Mouse (Mus musculus) adipocyte (in vitro differentiated cells): ENCODE data around the gene Slc25a18.

Source experiments
- DNase-seq: peaks from one replicate; pipeline ENCODE4 v3.0.0-alpha.2; 2016; ENCODE audit warnings: low spot score

Slc25a18 gene

DNA sequence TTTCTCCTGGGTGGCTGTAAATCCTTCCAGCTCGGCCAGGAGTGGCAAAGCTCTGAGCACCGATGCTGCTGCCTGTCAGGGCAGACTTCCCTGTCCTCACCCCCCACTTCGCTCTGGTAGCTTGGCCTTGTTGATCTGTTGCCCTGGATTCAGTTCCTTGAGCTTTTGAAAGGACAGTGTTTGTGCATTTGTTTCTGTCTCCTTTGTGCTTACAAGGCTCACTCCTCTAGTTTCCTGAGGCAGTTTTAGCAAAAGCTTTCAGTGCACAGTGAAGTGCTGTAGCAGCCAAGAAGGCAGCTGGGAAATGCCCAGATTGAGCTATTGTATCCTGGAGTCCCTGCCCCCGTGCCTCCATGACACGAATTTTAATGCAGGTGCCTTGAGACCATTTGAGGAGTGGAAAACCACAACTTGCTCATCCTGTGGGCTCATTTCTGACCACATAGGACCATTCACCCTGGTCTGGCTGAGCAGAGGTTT is at the start of gene Slc25a18:
Gene Slc25a18, plus strand, starts transcription at position 430 of the 480 bp plus-strand sequence.
- DNase-seq: no peak

DNA sequence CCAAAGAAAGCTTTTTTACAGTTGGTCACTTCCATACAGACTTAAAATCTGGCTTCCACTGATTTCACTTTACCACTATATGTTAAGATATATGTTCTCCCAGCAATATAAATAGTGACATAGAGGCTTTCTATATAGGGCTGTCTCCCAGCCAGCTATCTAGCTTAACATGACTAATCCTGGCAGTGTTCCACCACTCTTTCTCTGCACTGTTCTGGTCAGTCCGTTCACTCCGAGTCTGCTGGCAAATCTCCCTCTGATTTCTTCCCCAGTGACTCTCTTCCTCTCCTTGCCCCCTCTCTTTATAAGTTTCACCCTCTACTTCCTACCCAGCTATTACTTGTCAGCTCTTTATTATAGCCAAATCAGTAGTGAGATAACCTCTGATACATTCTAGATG is 47.4 kb upstream of the Slc25a18 start:
- peak; percentile 31 for DNase-seq

- no peak for DNase-seq
Observed at GRCm38 (mm10) chr6:120736011-120736410, 37.4 kb upstream of the Slc25a18 start.

DNA sequence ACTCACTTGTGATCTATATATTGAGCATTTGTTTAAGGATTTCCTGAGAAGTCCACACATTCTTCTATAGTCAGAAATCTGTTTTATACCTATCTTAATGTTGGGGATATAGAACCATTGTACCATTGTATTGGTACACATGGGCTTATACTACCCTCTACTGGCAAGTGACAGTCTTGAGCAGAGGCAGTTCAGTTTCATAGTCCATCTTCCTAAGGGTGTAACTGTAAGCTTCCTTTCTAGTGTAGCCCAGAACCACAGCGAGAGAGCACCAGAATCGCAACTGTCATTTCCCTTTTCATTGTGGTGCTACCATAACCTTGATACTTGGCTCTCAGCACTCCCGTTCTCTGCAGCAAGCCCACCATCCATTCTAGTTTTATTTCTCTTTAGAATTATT is 36.8 kb upstream of the Slc25a18 start:
- DNase-seq: peak; percentile 80

- no peak for DNase-seq
Observed at GRCm38 (mm10) chr6:120743130-120743529, 30.2 kb upstream of the Slc25a18 start.

- DNase-seq: no peak
Observed at GRCm38 (mm10) chr6:120744266-120744665, 29.1 kb upstream of the Slc25a18 start.

DNA sequence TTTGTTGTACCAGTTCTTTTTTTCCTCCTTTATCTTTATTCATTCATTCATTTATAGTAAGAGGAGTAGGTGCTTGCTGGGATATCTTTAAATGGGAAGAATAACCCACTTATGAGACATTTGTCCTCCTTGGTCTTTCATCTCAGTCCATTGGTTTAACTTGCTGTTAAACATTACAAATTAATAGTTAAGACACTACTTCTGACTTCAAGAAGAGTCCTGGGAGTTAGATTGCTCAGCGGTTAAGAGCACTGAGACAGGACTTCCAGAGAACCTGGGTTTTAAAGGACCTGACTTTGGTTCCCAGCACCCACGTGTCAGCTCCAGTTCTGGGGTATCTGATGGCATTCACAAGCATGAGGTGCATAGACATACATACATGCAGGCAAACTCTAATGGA is 27.0 kb upstream of the Slc25a18 start:
- DNase-seq: no peak

- no peak for DNase-seq
Observed at GRCm38 (mm10) chr6:120761151-120761550, 12.2 kb upstream of the Slc25a18 start.

DNA sequence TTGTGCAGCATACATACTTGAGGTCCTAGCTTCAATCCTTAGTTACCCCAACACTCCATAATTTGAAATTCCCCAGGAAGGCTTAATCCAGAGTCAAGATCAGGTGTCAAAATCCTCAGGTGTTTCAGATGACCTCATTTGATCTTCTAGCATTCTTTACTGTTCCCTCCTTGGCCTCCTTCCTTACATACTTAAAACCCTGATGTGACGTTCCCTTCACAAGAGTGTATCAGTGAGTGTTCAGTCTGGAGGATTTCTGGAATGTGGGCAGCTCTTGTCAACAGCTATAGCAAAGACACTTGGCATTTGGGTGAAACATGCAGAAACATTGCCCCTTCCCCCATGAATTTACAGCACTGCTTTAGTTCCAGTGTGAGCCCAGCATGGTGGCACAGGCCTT is 3.4 kb upstream of the Slc25a18 start:
- no peak for DNase-seq

GRCm38 (mm10) chr6:120771366-120771765 is 2.0 kb upstream of the Slc25a18 start:
- DNase-seq: peak; percentile 28

- peak; percentile 38 for DNase-seq
Observed at GRCm38 (mm10) chr6:120772025-120772424, 1.4 kb upstream of the Slc25a18 start.

- no peak for DNase-seq
Observed at GRCm38 (mm10) chr6:120773763-120774162, 385 bp downstream of the Slc25a18 start.

GRCm38 (mm10) chr6:120776286-120776685 is 2.9 kb downstream of the Slc25a18 start:
- no peak for DNase-seq

DNA sequence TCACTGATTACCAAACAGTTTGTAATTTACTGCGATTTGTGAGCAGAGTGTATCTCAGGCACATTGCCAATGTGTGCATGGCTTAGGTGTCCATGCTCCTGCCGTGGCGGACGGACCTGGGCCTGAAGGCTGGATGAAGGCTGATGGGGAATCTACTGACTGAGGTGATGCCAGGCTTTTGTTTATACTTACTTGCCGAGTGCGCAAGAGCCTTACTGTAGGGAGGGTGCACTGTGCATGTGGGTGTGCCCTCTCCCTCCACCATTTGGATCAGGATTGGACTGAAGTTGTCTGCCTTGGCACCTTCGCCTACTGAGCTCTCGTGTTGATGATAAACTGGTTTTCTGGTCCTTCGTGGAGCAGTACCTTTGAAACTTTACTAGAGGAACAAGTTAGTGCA is 4.2 kb downstream of the Slc25a18 start:
- no peak for DNase-seq

- DNase-seq: no peak
Observed at GRCm38 (mm10) chr6:120778226-120778625, 4.8 kb downstream of the Slc25a18 start.

- DNase-seq: no peak
Observed at GRCm38 (mm10) chr6:120782948-120783347, 9.6 kb downstream of the Slc25a18 start.

- DNase-seq: no peak
Observed at GRCm38 (mm10) chr6:120784351-120784750, 11.0 kb downstream of the Slc25a18 start.

- DNase-seq: no peak
Observed at GRCm38 (mm10) chr6:120788068-120788607, 14.8 kb downstream of the Slc25a18 start.

GRCm38 (mm10) chr6:120788904-120789303 is 15.5 kb downstream of the Slc25a18 start:
- peak; percentile 39 for DNase-seq

DNA sequence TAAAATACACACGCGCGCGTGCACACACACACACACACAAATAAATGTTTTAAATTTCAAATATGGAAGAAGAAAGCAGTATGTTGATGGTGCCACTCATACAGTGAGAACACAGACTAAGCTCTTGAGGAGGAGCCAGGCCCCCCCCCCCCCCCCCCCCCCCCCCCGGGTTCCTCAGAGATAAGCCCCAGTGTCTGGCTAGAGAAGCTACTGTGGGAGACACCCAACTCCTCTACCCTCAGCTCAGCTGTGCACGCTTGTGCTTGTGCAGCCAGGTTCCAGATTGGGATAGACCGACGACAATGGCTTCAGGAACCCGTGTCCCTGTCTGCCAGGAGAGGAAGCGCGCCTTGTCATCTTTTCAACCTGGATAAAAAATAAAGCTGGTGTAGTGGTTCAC is 16.8 kb downstream of the Slc25a18 start:
- no peak for DNase-seq

DNA sequence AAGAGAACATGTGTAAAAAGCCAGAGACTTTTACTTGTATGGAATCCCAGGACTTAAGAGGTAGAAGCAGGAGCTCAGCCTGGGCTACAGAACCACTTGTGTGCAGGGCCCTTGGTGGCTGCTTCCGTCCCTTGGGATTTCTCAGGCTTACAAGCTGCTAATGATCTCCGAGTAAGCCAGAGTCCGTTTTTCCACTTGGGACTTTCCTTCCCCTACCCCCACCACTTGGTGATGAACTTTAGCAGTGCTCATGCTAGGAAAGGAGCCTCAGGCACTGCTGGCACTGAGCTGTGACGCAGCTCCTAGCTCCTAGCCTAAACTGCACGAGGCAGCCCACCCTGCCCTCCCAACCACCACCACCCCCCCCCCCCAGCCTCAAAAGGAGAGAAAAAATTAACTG is 17.3 kb downstream of the Slc25a18 start:
- DNase-seq: no peak

DNA sequence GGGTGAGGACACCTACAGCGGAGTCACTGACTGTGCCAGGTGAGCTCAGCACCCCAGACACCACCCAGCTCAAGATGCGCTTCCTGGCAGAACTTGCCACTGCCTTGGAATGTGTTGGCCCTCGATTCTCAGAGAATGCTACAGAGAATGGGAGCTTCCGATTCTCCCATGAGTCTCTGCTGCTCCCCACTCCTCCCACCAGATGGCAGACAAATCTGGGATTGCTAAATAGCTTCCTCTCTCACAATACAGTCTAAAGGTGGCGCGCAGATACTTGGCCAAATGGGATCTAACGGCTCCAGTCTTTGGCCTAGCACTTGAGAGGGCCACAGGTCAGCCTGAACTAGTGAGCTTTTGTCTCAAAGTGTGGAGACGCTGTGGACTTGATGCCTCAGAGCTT is 19.6 kb downstream of the Slc25a18 start:
- peak; percentile 74 for DNase-seq

DNA sequence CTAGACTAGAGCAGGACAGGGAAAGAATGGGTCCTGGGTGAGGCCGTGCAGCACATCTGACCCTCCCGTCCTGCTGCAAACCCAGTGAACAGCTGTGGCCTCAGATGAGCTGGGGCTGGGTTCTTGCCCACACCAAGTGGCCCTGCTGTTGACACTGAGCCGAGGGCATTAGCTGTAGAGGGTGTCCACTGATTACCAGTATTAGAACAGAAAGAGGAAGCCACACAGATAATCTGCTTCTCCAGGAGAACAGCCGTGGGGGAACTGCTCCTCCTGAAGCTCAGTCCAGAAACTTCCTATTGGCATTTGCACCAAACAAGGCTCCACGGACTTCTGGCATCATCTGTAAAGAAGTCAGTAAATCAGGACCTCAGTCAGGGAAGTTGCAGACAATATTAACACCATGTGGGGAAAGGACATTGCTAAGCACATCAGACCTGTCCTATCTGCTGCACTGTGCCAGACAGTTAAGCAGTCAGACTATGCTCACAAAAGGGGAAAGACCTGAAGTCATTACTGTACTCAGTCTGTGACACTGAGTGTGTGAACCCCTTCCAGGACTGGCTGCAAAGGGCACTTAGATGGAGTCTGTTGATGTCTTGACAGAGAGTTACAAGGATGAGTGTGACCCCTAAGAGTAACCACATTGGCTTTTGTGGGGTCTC is 22.2 kb downstream of the Slc25a18 start:
- DNase-seq: no peak

GRCm38 (mm10) chr6:120796111-120796510 is 22.7 kb downstream of the Slc25a18 start:
- DNase-seq: no peak
